Mouse (Mus musculus) lung, postnatal 4 days (tissue): ENCODE measurements around the gene Nlrc5.
A peak's percentile ranks its signal among the peaks of the same experiment; 100 is the strongest.
"Not testable (repeated sequence)": the region's sequence is repeated elsewhere in the genome, so short reads cannot be mapped to it uniquely, and the experiment has no call there.

ENCODE experiments used
- DNase-seq, 2 experiments: peaks; one replicate each; pipeline ENCODE4 v3.0.0; 2021

The Nlrc5 gene

DNA sequence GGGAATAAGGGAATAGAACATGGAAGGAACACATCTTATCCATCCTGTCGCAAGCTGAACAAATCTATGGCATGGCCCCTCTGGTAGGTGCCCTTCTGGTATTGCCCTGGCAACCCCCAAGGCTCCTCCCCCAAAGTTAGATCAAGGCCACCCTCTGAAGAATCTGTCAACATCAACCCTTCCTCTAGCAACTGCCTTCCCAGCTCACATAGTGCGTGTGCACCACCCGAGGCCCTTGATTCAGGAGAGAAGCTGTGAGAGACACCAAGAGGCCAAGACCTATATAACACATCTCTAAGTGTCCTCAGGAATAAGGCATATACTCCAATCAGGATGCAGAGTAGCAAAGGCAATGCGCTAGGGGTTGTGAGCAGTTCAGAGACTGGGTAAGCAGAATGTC lies 11.9 kb upstream of the Nlrc5 start:
- DNase-seq, result no peak

GRCm38 (mm10) chr8:94427953-94428352 lies 6.2 kb upstream of the Nlrc5 start:
- DNase-seq, result peak in 1 of 2 experiments; percentile 23

DNA sequence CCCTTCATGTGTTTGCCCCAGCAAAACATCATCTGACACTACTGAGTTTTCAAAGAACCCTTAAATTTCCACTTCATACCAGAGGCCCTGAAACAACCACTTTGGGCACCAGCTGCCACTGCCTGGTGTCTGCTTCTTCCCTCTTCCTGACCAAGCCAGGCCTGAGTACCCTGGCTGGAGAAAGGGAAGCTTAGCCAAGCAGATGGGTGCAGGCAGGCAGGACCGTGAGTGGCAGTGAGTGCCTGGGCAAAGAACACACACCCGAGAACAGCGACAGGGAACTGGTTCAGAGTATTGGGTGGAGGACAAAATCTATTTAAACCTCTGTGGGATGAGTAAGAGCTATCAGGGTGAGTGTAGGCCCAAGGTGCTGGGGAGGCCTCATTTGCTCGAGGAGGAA lies 5.7 kb upstream of the Nlrc5 start:
- DNase-seq, result no peak

GRCm38 (mm10) chr8:94429376-94429775 lies 4.8 kb upstream of the Nlrc5 start:
- no peak for DNase-seq

GRCm38 (mm10) chr8:94432212-94432611 lies 1.9 kb upstream of the Nlrc5 start:
- DNase-seq, result no peak

- DNase-seq, result no peak
Measured at GRCm38 (mm10) chr8:94434958-94435357, 802 bp downstream of the Nlrc5 start.

GRCm38 (mm10) chr8:94435397-94436111 lies 1.4 kb downstream of the Nlrc5 start:
- no peak for DNase-seq

DNA sequence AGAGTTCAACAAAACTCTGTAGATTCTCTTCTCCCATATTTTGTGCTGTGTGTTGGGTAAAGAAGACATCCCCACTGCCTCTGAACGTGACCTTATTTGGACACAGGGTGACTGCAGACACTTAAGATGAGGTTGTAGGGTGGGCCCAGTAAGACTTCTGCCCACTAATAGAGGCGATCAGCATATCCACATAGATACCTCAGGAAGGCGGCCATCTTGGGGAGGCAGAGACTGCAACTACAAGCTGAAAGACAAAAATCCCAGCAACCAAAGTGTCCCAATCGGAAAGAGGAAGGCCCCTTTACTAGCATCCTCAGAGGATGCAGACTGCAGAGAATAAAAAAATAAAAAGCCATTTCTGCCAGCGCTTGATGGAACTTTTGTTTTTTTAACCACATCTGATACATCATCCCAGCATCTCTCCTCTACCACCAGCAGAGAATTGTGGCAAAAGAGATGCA lies 2.0 kb downstream of the Nlrc5 start:
- no peak for DNase-seq

GRCm38 (mm10) chr8:94436900-94437299 lies 2.7 kb downstream of the Nlrc5 start:
- DNase-seq, result no peak

GRCm38 (mm10) chr8:94438659-94439058 lies 4.5 kb downstream of the Nlrc5 start:
- no peak for DNase-seq

DNA sequence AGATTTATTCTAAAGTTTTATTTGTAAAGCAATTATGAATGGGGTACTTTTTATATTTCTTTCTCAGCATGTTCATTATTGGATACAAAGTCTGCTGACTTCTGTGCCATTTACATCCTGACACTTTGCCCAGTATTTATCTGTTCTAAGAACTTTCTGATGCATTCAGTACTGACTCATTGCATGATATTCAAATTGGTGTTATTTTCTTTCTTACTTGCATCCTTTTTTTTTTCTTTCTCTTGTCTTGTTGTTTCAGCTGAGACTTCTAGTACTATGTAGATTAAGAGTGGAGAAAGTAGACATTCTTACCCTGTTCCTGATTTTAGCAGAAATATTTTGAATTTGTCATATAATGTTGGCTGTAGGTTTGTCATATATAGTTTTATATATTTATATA lies 5.5 kb downstream of the Nlrc5 start:
- DNase-seq, result no peak

DNA sequence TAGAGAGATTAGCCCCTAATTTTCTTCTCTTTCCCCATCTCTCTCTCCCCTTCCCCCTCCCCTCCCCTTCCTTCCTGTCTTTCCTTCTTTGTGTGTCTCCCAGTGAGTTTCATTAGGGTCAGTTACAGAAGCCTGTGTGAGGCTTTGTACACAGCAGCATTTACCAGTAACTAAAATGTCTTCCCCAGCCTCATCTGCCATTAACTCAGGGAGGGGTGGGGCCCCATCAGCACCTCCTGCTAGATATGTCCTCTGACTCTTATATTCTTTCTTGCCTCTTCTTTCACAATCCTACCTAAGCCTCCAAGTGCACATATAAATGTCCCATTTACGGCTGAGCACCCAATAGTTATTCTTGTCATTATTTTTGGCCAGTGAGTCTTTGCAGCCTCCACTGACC lies 6.2 kb downstream of the Nlrc5 start:
- no peak for DNase-seq

DNA sequence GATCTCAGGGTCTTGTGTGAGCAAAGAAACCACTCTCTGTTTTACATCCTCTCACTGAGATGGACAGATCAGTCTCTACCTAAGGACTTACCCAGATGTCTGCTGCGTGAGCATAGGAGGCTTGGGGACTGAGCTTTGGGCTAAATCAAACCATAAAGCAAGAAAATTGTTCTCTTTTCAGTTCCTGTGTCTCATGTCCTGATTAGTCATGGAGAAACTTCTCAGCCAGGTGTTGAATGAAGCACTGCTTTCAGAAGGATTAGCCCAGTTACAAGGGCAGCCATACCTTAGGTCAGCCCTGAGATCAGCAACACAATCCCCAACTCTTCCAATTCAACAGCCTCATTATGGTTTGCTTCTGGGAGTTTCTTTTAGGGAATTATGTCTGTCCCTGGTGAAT lies 7.5 kb downstream of the Nlrc5 start:
- DNase-seq, result no peak

GRCm38 (mm10) chr8:94443153-94443552 lies 9.0 kb downstream of the Nlrc5 start:
- no peak for DNase-seq

DNA sequence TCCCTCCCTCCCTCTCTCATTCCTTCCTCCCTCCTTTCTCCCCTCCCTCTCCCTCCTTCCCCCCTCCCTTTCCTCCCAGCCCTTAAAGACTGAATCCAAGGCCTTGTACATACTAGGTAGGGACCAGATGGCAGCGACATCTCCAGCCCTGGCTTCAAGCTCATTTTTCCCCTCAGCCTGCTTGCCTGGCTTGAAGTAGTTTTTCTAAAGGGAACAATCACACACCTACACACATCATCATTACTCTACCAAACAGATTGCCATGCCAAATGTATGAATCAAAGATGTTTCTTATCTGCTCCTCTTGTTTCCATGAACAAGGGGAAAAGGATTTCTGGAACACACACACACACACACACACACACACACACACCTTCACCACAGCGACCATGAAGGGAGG lies 10.3 kb downstream of the Nlrc5 start:
- DNase-seq, result no peak

- no peak for DNase-seq
Measured at GRCm38 (mm10) chr8:94447142-94447541, 13.0 kb downstream of the Nlrc5 start.

DNA sequence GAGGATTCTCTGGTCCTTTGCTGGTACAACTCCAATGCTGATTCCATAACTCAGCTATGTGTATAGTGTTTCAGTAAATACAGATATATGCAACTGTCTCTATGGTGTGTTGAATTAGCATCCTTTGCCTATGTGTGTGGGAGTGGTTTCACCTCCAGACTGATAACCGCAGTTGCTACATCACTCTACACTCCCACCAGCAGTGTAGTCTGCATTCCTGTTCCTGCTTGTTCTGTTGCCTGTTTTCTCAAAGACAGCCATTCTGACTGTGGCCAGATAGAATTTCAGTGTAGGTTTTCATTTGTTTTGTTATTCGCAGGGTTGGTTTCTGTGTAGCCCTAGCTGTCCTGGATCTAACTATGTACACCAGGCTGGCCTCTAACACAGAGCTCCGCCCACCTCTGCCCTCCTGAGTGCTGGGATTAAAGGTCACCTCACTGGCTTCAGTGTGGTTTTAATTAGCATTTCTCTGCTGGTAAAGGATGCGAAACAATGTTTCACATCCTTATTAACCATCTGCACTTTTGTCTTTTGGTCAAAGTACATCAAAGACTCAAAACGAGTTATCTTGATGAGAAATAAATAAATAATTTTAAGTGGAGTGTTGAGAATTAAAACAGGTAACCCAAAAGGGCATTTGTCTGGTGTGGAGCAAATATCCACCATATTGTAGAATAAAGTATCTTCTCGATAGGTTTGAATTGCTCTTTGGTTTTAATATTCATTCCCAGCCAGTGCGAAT lies 13.6 kb downstream of the Nlrc5 start:
- DNase-seq, result no peak

GRCm38 (mm10) chr8:94452991-94453390 lies 18.8 kb downstream of the Nlrc5 start:
- DNase-seq, result not testable (repeated sequence)

DNA sequence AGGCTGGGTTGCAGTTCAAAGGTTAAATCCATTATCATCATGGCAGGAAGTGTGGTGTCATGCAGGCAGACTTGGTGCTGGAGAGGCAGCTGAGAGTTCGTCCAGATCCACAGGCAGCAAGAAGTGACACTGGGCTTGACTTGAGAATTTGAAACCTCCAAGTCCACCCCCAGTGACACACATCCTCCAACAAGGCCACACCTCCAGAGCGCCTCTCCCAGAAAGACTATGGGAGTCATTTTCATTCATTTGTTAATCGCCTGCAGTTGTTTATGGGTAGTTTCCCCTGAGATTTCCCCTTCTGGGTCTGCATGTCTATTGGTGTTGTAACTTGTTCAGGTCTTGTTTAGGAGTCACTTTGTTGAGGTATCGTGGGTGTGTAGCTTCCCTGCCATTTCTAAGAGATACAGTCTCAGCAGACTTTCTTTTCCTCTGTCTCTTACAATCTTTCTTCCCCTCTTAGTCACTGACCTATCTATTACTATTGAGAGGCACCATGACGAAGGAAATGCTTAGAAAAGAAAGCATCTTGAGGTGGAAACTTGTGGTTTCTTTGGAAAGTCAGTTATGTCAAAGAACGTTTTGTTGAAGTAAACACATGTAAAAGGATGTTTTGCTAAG lies 19.8 kb downstream of the Nlrc5 start:
- no peak for DNase-seq

DNA sequence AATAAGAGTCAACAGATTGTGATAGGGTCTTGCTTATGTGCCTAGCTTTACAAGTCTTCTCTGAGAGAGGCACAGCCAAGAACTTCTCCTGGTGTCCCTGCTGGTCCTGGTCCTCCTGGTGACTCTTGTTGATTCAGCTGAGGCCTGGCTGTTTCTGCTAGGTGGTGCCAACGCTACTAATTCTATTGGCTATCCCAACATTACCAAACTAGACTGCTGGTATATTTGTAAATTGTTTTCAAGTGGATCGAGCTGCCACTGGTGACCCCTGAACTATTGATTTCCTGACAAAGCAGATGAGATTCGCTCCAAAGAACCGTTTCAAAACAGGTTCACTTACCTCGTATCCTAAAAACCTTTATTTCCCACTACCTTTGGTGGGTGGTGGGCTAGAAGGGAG lies 20.7 kb downstream of the Nlrc5 start:
- no peak for DNase-seq

DNA sequence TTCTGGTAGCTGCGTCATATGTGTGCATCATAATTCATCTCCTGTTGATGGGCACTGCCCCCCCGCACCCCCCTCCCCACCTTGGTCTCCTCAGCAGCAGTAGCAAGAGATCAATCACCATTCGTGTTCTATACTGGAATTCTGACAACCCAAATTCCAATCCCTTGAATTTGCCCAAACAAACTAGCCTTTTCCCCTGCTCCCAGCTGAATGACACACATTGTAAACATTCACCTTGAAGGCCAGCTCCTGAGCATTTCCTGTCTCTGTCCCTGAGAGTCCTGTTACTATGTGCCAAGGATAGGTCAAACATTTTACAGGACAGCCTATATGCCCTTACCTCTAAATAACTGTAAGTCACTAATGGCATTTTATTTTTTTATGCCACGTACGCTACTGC lies 21.9 kb downstream of the Nlrc5 start:
- DNase-seq, result no peak

GRCm38 (mm10) chr8:94458567-94458966 lies 24.4 kb downstream of the Nlrc5 start:
- DNase-seq, result no peak

GRCm38 (mm10) chr8:94469656-94470055 lies 35.5 kb downstream of the Nlrc5 start:
- no peak for DNase-seq

DNA sequence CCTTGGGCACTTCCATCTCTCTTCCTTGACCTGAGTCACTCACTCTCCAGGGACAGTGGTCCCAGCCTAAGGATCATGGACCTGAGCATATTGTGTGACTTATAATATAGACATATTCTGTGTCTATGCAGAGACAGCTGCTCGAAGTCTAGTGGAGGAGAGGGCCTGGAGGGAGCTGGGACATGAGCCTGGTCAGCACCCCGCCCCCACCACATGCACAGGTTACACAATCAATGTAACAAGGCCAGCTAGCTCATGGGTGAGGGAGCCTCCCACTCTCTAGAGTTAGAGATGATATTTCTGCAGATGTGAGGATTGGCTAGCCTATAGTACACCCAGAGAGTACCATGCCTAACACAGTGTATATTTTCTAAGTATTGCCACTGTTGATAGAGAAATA lies 36.6 kb downstream of the Nlrc5 start:
- no peak for DNase-seq
